ENCODE assay signal across 24 mouse cellular contexts in genomic region chr11:30194800-30195199, GRCm38 (mm10).
DNase-seq lines count a peak whose midpoint lies in the region; ATAC-seq lines count a peak whose summit lies in the region.
"Had no signal": no experiment of that assay in that cellular context is flagged by ENCODE, and none has a peak within 500 bp of the region (broad histone marks: within the 10 kb centered on the region; RNA-seq: fewer than 3 reads in every experiment).

No protein-coding gene starts in this region.

- no peak overlapping the region for H3K9ac ChIP-seq in kidney, embryonic 14.5 days (ENCODE audit: low read depth, low read length)
- no peak overlapping the region for H3K9ac ChIP-seq in liver, embryonic 15.5 days
- no peak overlapping the region for H3K9ac ChIP-seq in midbrain, embryonic 11.5 days (ENCODE audit: low read length)
- H3K9ac ChIP-seq: embryonic facial prominence, embryonic 13.5 days; forebrain, embryonic 15.5 days; limb, embryonic 13.5 days; midbrain, embryonic 12.5 days had no signal

- H3K4me2 ChIP-seq in kidney, embryonic 14.5 days (replicated peaks; ENCODE audit: low read depth, low read length) = peak overlapping the region; percentile 10; the same call in 1 of the 2 replicates
- peak overlapping the region; percentile 14; the same call in 1 of the 2 replicates for H3K4me2 ChIP-seq in liver, embryonic 15.5 days
- H3K4me2 ChIP-seq in midbrain, embryonic 11.5 days = no peak overlapping the region
- H3K4me2 ChIP-seq: embryonic facial prominence, embryonic 13.5 days; forebrain, embryonic 15.5 days; limb, embryonic 13.5 days; midbrain, embryonic 12.5 days had no signal

- 13% methylated on average over 1 of the region's 1 CpGs for WGBS in kidney, embryonic 14.5 days
- 10% methylated on average over 1 of the region's 1 CpGs for WGBS in liver, embryonic 15.5 days (ENCODE audit: insufficient replicate concordance)
- 92% methylated on average over 1 of the region's 1 CpGs for WGBS in midbrain, embryonic 11.5 days

- H3K36me3 ChIP-seq in kidney, embryonic 14.5 days (ENCODE audit: control insufficient read depth, insufficient read depth, low read length) = no peaks in the 10 kb centered on the region
- no peaks in the 10 kb centered on the region for H3K36me3 ChIP-seq in liver, embryonic 15.5 days (replicated peaks)
- H3K36me3 ChIP-seq in midbrain, embryonic 11.5 days (ENCODE audit: control insufficient read depth, insufficient read depth, low read length) = no peaks in the 10 kb centered on the region
- H3K36me3 ChIP-seq: embryonic facial prominence, embryonic 13.5 days; forebrain, embryonic 15.5 days; hindbrain, embryonic 10.5 days; limb, embryonic 13.5 days; midbrain, embryonic 12.5 days had no signal

- DNase-seq in kidney, adult 8-10 months = no peak
- DNase-seq in A20 (ENCODE audit: low read depth, low spot score) = peak; percentile 55
- DNase-seq in induced T-regulatory cell, adult 2 months (ENCODE audit: low read depth) = peak; percentile 34
- DNase-seq in right cerebral cortex, postnatal 14 days = no peak
- no peak for DNase-seq in midbrain, embryonic 11.5 days (ENCODE audit: low spot score, missing footprints)
- no peak for DNase-seq in left cerebral cortex, adult 8-10 months (ENCODE audit: low spot score in 2 of 2)
- DNase-seq: adrenal gland, postnatal 25 days; cerebellum, adult 11 months; cerebellum, postnatal 14 days; gastrocnemius, postnatal 25 days; kidney, postnatal 36 days; layer of hippocampus, adult 9-11 months; lung, adult 2 months; lung, postnatal 36 days; thymus, postnatal 36 days had no signal

- no peak for ATAC-seq in kidney, embryonic 14.5 days (ENCODE audit: low FRiP score, low TSS enrichment)
- ATAC-seq in liver, embryonic 15.5 days (ENCODE audit: insufficient read depth) = no peak
- ATAC-seq in midbrain, embryonic 11.5 days (ENCODE audit: low FRiP score) = no peak
- ATAC-seq: forebrain, embryonic 15.5 days; hindbrain, postnatal 0 days had no signal

- no peak overlapping the region for H3K4me3 ChIP-seq in kidney, embryonic 14.5 days (ENCODE audit: low read length)
- H3K4me3 ChIP-seq in liver, embryonic 15.5 days (replicated peaks) = no peak overlapping the region
- H3K4me3 ChIP-seq in midbrain, embryonic 11.5 days (ENCODE audit: low read depth, low read length) = no peak overlapping the region
- H3K4me3 ChIP-seq: embryonic facial prominence, embryonic 13.5 days; forebrain, embryonic 15.5 days; hindbrain, embryonic 10.5 days; left cerebral cortex, adult 2 months; limb, embryonic 13.5 days; midbrain, embryonic 12.5 days had no signal

- H3K9me3 ChIP-seq in kidney, embryonic 14.5 days (ENCODE audit: control insufficient read depth, low read length) = no peaks in the 10 kb centered on the region
- H3K9me3 ChIP-seq in liver, embryonic 15.5 days (replicated peaks) = no peaks in the 10 kb centered on the region
- H3K9me3 ChIP-seq in midbrain, embryonic 11.5 days (ENCODE audit: control insufficient read depth, low read length) = no peaks in the 10 kb centered on the region
- H3K9me3 ChIP-seq: embryonic facial prominence, embryonic 13.5 days; forebrain, embryonic 15.5 days; hindbrain, embryonic 10.5 days; limb, embryonic 13.5 days; midbrain, embryonic 12.5 days had no signal

- H3K27me3 ChIP-seq in kidney, embryonic 14.5 days (ENCODE audit: control insufficient read depth, insufficient read depth, low read length) = no peaks in the 10 kb centered on the region
- H3K27me3 ChIP-seq in liver, embryonic 15.5 days = peaks cover 61% of the 10 kb centered on the region
- no peaks in the 10 kb centered on the region for H3K27me3 ChIP-seq in midbrain, embryonic 11.5 days (ENCODE audit: control insufficient read depth, insufficient read depth, low read length)
- H3K27me3 ChIP-seq: embryonic facial prominence, embryonic 13.5 days; forebrain, embryonic 15.5 days; limb, embryonic 13.5 days; midbrain, embryonic 12.5 days had no signal

- no peak overlapping the region for H3K27ac ChIP-seq in kidney, embryonic 14.5 days (ENCODE audit: low read depth, low read length)
- H3K27ac ChIP-seq in liver, embryonic 15.5 days (replicated peaks) = no peak overlapping the region
- H3K27ac ChIP-seq in midbrain, embryonic 11.5 days (ENCODE audit: low read depth, low read length) = no peak overlapping the region
- H3K27ac ChIP-seq: embryonic facial prominence, embryonic 13.5 days; forebrain, embryonic 15.5 days; hindbrain, embryonic 10.5 days; hindbrain, postnatal 0 days; left cerebral cortex, adult 2 months; limb, embryonic 13.5 days; midbrain, embryonic 12.5 days had no signal

- H3K4me1 ChIP-seq in kidney, embryonic 14.5 days (ENCODE audit: control insufficient read depth, insufficient read depth, low read length) = peaks cover 39% of the 10 kb centered on the region
- peaks cover 39% of the 10 kb centered on the region for H3K4me1 ChIP-seq in liver, embryonic 15.5 days (replicated peaks)
- peaks cover 6% of the 10 kb centered on the region for H3K4me1 ChIP-seq in midbrain, embryonic 11.5 days (ENCODE audit: control insufficient read depth, insufficient read depth, low read length)

Comparison
In these comparisons a context has a peak if more than half of its experiments do, and no peak if none do; other contexts are left out.
1. DNase-seq: peak in A20 (single experiment) and induced T-regulatory cell, adult 2 months (single experiment); none in kidney, adult 8-10 months (0 of 2), right cerebral cortex, postnatal 14 days (single experiment), midbrain, embryonic 11.5 days (single experiment) and left cerebral cortex, adult 8-10 months (0 of 2).